Mouse (Mus musculus) midbrain, embryonic 15.5 days (tissue): ENCODE results near the gene Svbp. TPM values are rescaled to one million over a fixed set of nuclear protein-coding genes. Genes with fewer than 3 reads are reported as not detected.

Source experiments
- ATAC-seq: fragments of 200-750 bp; cut with Nextera tagmentation; replicated peaks from 2 replicates; pipeline ENCODE4 v1.8.0; 2017; ENCODE audit warnings: moderate TSS enrichment
- H3K27ac ChIP-seq: fragments of 300-500 bp; sonication (generic); 2 replicates; pipeline ENCODE4 v1.5.1; 2015; ENCODE audit warnings: mild to moderate bottlenecking, inconsistent platforms
- H3K27me3 ChIP-seq: fragments of 300-500 bp; sonication (generic); replicated peaks from 2 replicates; pipeline ENCODE4 v1.6.1; 2015; ENCODE audit warnings: inconsistent platforms
- H3K36me3 ChIP-seq: fragments of 300-500 bp; sonication (generic); replicated peaks from 2 replicates; pipeline ENCODE4 v1.6.1; 2015; ENCODE audit warnings: inconsistent platforms
- H3K4me1 ChIP-seq: fragments of 300-500 bp; sonication (generic); 2 replicates; pipeline ENCODE4 v1.6.1; 2015; ENCODE audit warnings: inconsistent platforms
- H3K4me2 ChIP-seq: fragments of 300-500 bp; sonication (generic); 2 replicates; pipeline ENCODE4 v1.6.1; 2015; ENCODE audit warnings: inconsistent platforms, mild to moderate bottlenecking, moderate library complexity
- H3K4me3 ChIP-seq: fragments of 300-500 bp; sonication (generic); 2 replicates; pipeline ENCODE4 v1.5.1; 2015; ENCODE audit warnings: mild to moderate bottlenecking, inconsistent platforms
- H3K9ac ChIP-seq: fragments of 300-500 bp; sonication (generic); 2 replicates; pipeline ENCODE4 v1.6.1; 2015; ENCODE audit warnings: mild to moderate bottlenecking, inconsistent platforms
- H3K9me3 ChIP-seq: fragments of 300-500 bp; sonication (generic); 2 replicates; pipeline ENCODE4 v1.6.1; 2016; ENCODE audit warnings: inconsistent platforms
- WGBS: fragments of 180-500 bp; shearing (Covaris S2); methylation state at CpG from one replicate; pipeline ENCODE4 v1.1.7; 2015; ENCODE audit warnings: mixed read lengths; 5-methylcytosine and 5-hydroxymethylcytosine counted together
- polyA plus RNA-seq: library from polyadenylated mRNA; unstranded; fragments of >200 nt; fragmentation: Nextera tagmentation; extraction: Ambion mirVana; gene quantifications from 2 replicates; pipeline ENCODE4 v1.2.1, GENCODE M21; 2015

Svbp gene
- polyA plus RNA-seq, 1 experiment from 2014 or later = 238 TPM

- H3K4me1 ChIP-seq = peaks cover 6% of the 10 kb centered on the region; the same call in 1 of the 2 replicates
- no peak overlapping the region for H3K4me2 ChIP-seq
- peak overlapping the region; percentile 32; the same call in 1 of the 2 replicates for H3K27ac ChIP-seq
- no peak for ATAC-seq
- 71% methylated on average over 11 of the region's 11 CpGs for WGBS
- no peaks in the 10 kb centered on the region for H3K9me3 ChIP-seq
- H3K27me3 ChIP-seq = no peaks in the 10 kb centered on the region
- peaks cover 7% of the 10 kb centered on the region; the same call in 1 of the 2 replicates for H3K36me3 ChIP-seq
- H3K9ac ChIP-seq = no peak overlapping the region
- H3K4me3 ChIP-seq = no peak overlapping the region
These were observed 53.4 kb downstream of the Svbp start for GRCm38 (mm10) chr4:119248407-119248965.

Other genes starting within 250 kb of the Svbp start
- not detected in 2 replicates for gene Lao1, start 233.7 kb upstream of the Svbp start, polyA plus RNA-seq
- gene Slc2a1, start 86.6 kb upstream of the Svbp start, polyA plus RNA-seq = 96.1 and 97.6 TPM in 2 replicates
- gene Zfp691, start 21.1 kb upstream of the Svbp start, polyA plus RNA-seq = 7.1 and 7.7 TPM in 2 replicates
- 1.3 and 1.4 TPM in 2 replicates for gene Ermap, start 5.3 kb upstream of the Svbp start, polyA plus RNA-seq
- 0.26 and 0.27 TPM in 2 replicates for gene Tmem269, start 22.9 kb downstream of the Svbp start, polyA plus RNA-seq
- gene AU022252, start 37.4 kb downstream of the Svbp start, polyA plus RNA-seq = 26.8 and 31.0 TPM in 2 replicates
- 10.2 and 11.1 TPM in 2 replicates for gene P3h1, start 37.6 kb downstream of the Svbp start, polyA plus RNA-seq
- 0.63 and 0.89 TPM in 2 replicates for gene Cldn19, start 60.1 kb downstream of the Svbp start, polyA plus RNA-seq
- 822 and 848 TPM in 2 replicates for gene Ybx1, start 99.3 kb downstream of the Svbp start, polyA plus RNA-seq
- gene Ppih, start 125.2 kb downstream of the Svbp start, polyA plus RNA-seq = 45.9 and 47.3 TPM in 2 replicates
- gene Ccdc30, start 220.2 kb downstream of the Svbp start, polyA plus RNA-seq = 23.2 and 23.8 TPM in 2 replicates
- 20.8 and 22.2 TPM in 2 replicates for gene Ppcs, start 227.1 kb downstream of the Svbp start, polyA plus RNA-seq
- 0.18 and 0.63 TPM in 2 replicates for gene Zmynd12, start 227.5 kb downstream of the Svbp start, polyA plus RNA-seq